15 mouse cellular contexts compared by ENCODE assay signal in genomic region chr13:47909851-47910530, GRCm38 (mm10).
DNase-seq lines count a peak whose midpoint lies in the region; ATAC-seq lines count a peak whose summit lies in the region.
"Had no signal": no experiment of that assay in that cellular context is flagged by ENCODE, and none has a peak within 500 bp of the region (broad histone marks: within the 10 kb centered on the region; RNA-seq: fewer than 3 reads in every experiment).

No protein-coding gene starts in this region.

- peak overlapping the region; percentile 3; the same call in 1 of the 2 replicates for H3K27ac ChIP-seq in hindbrain, embryonic 13.5 days
- no peak overlapping the region for H3K27ac ChIP-seq in hindbrain, embryonic 12.5 days
- peak overlapping the region; percentile 66 for H3K27ac ChIP-seq in neural tube, embryonic 15.5 days (replicated peaks)
- no peak overlapping the region for H3K27ac ChIP-seq in liver, embryonic 12.5 days
- H3K27ac ChIP-seq: embryonic facial prominence, embryonic 13.5 days; kidney, postnatal 0 days; midbrain, embryonic 12.5 days had no signal

- H3K4me2 ChIP-seq in hindbrain, embryonic 13.5 days, result no peak overlapping the region
- H3K4me2 ChIP-seq in hindbrain, embryonic 12.5 days (replicated peaks), result no peak overlapping the region
- no peak overlapping the region for H3K4me2 ChIP-seq in neural tube, embryonic 15.5 days
- no peak overlapping the region for H3K4me2 ChIP-seq in liver, embryonic 12.5 days
- H3K4me2 ChIP-seq: embryonic facial prominence, embryonic 13.5 days; midbrain, embryonic 12.5 days had no signal

- no peaks in the 10 kb centered on the region for H3K27me3 ChIP-seq in hindbrain, embryonic 13.5 days
- H3K27me3 ChIP-seq in hindbrain, embryonic 12.5 days, result no peaks in the 10 kb centered on the region
- H3K27me3 ChIP-seq in neural tube, embryonic 15.5 days (replicated peaks), result no peaks in the 10 kb centered on the region
- no peaks in the 10 kb centered on the region for H3K27me3 ChIP-seq in liver, embryonic 12.5 days (replicated peaks)
- H3K27me3 ChIP-seq: embryonic facial prominence, embryonic 13.5 days; midbrain, embryonic 12.5 days had no signal

- DNase-seq in cerebellum, adult 9-11 months, result peak; percentile 3
- DNase-seq in cerebellum, postnatal 36 days, result no peak
- DNase-seq in right cerebral cortex, postnatal 10 days (ENCODE audit: low spot score in 2 of 2), result peak; percentile 26 to 32
- no peak for DNase-seq in right cerebral cortex, postnatal 4 days
- DNase-seq: gastrocnemius, postnatal 10 days; lung, adult 18-20 months; lung, postnatal 4 days had no signal

- H3K4me3 ChIP-seq in hindbrain, embryonic 13.5 days, result no peak overlapping the region
- H3K4me3 ChIP-seq in hindbrain, embryonic 12.5 days, result no peak overlapping the region
- no peak overlapping the region for H3K4me3 ChIP-seq in neural tube, embryonic 15.5 days (replicated peaks)
- no peak overlapping the region for H3K4me3 ChIP-seq in liver, embryonic 12.5 days
- H3K4me3 ChIP-seq: embryonic facial prominence, embryonic 13.5 days; midbrain, embryonic 12.5 days had no signal

- H3K4me1 ChIP-seq in hindbrain, embryonic 13.5 days (replicated peaks), result peaks cover 10% of the 10 kb centered on the region; the same call in 1 of the 2 replicates
- H3K4me1 ChIP-seq in hindbrain, embryonic 12.5 days, result no peaks in the 10 kb centered on the region
- H3K4me1 ChIP-seq in neural tube, embryonic 15.5 days, result 0 out of 2 replicates have a peak, but pooled peaks cover 5% of the 10 kb centered on the region
- no peaks in the 10 kb centered on the region for H3K4me1 ChIP-seq in liver, embryonic 12.5 days
- H3K4me1 ChIP-seq: midbrain, embryonic 12.5 days had no signal

- no peaks in the 10 kb centered on the region for H3K36me3 ChIP-seq in hindbrain, embryonic 13.5 days
- no peaks in the 10 kb centered on the region for H3K36me3 ChIP-seq in hindbrain, embryonic 12.5 days
- no peaks in the 10 kb centered on the region for H3K36me3 ChIP-seq in neural tube, embryonic 15.5 days
- H3K36me3 ChIP-seq in liver, embryonic 12.5 days, result no peaks in the 10 kb centered on the region
- H3K36me3 ChIP-seq: embryonic facial prominence, embryonic 13.5 days; midbrain, embryonic 12.5 days had no signal

- no peaks in the 10 kb centered on the region; the same call in 1 of the 2 replicates for H3K9me3 ChIP-seq in hindbrain, embryonic 13.5 days
- H3K9me3 ChIP-seq in hindbrain, embryonic 12.5 days (replicated peaks), result no peaks in the 10 kb centered on the region
- H3K9me3 ChIP-seq in neural tube, embryonic 15.5 days (replicated peaks), result no peaks in the 10 kb centered on the region
- no peaks in the 10 kb centered on the region for H3K9me3 ChIP-seq in liver, embryonic 12.5 days (replicated peaks)
- H3K9me3 ChIP-seq: embryonic facial prominence, embryonic 13.5 days; midbrain, embryonic 12.5 days had no signal

- H3K9ac ChIP-seq in hindbrain, embryonic 13.5 days, result no peak overlapping the region
- no peak overlapping the region for H3K9ac ChIP-seq in hindbrain, embryonic 12.5 days
- no peak overlapping the region for H3K9ac ChIP-seq in neural tube, embryonic 15.5 days (replicated peaks)
- H3K9ac ChIP-seq in liver, embryonic 12.5 days, result no peak overlapping the region
- H3K9ac ChIP-seq: embryonic facial prominence, embryonic 13.5 days; midbrain, embryonic 12.5 days had no signal

- peak; percentile 63; the same call in 1 of the 2 replicates for ATAC-seq in hindbrain, embryonic 13.5 days (ENCODE audit: low FRiP score)
- ATAC-seq in hindbrain, embryonic 12.5 days (ENCODE audit: low FRiP score), result no peak
- peak; percentile 82 for ATAC-seq in neural tube, embryonic 15.5 days (ENCODE audit: low FRiP score)
- no peak for ATAC-seq in liver, embryonic 12.5 days
- ATAC-seq: intestine, embryonic 16.5 days had no signal

- 66% methylated on average over 9 of the region's 9 CpGs for WGBS in hindbrain, embryonic 13.5 days
- 74% methylated on average over 9 of the region's 9 CpGs for WGBS in hindbrain, embryonic 12.5 days
- 62% methylated on average over 9 of the region's 9 CpGs for WGBS in neural tube, embryonic 15.5 days
- 71% methylated on average over 9 of the region's 9 CpGs for WGBS in liver, embryonic 12.5 days (ENCODE audit: insufficient replicate concordance)

Comparison
In these comparisons a context has a peak if more than half of its experiments do, and no peak if none do; other contexts are left out.
1. DNase-seq: peak in cerebellum, adult 9-11 months (single experiment) and right cerebral cortex, postnatal 10 days (2 of 2); none in cerebellum, postnatal 36 days (0 of 2) and right cerebral cortex, postnatal 4 days (single experiment).
2. ATAC-seq: peak in hindbrain, embryonic 13.5 days (single experiment) and neural tube, embryonic 15.5 days (single experiment); none in hindbrain, embryonic 12.5 days (single experiment) and liver, embryonic 12.5 days (single experiment).
3. H3K27ac ChIP-seq: peak in hindbrain, embryonic 13.5 days (single experiment) and neural tube, embryonic 15.5 days (single experiment); none in hindbrain, embryonic 12.5 days (single experiment) and liver, embryonic 12.5 days (single experiment).